ENCODE assay signal across 7 mouse cellular contexts in genomic region chr3:101110838-101111103, GRCm38 (mm10). TPM values are rescaled to one million over a fixed set of nuclear protein-coding genes. Genes with fewer than 3 reads are reported as not detected.
A peak's percentile ranks its signal among the peaks of the same experiment; 100 is the strongest.
DNase-seq lines count a peak whose midpoint lies in the region; ATAC-seq and TF ChIP-seq lines count a peak whose summit lies in the region.

No protein-coding gene starts in this region.

- no peak for TF ChIP-seq CTCF in lung, adult 2 months (IDR thresholded peaks at IDR 0.05; ENCODE audit: insufficient read depth, low read length)

- peaks cover 10% of the 10 kb centered on the region for H3K4me1 ChIP-seq in lung, adult 2 months (ENCODE audit: control insufficient read depth, insufficient read depth, low read length)
- peaks cover 42% of the 10 kb centered on the region for H3K4me1 ChIP-seq in forebrain, embryonic 14.5 days (ENCODE audit: control insufficient read depth, insufficient read depth, low read length)
- H3K4me1 ChIP-seq in limb, embryonic 14.5 days (ENCODE audit: control insufficient read depth, insufficient read depth, low read length): peaks cover 16% of the 10 kb centered on the region
- H3K4me1 ChIP-seq in stomach, embryonic 15.5 days: peaks cover 34% of the 10 kb centered on the region

- H3K9me3 ChIP-seq in forebrain, embryonic 14.5 days (replicated peaks; ENCODE audit: control insufficient read depth, low read length): no peaks in the 10 kb centered on the region
- no peaks in the 10 kb centered on the region for H3K9me3 ChIP-seq in limb, embryonic 14.5 days (ENCODE audit: control insufficient read depth, low read length)
- no peaks in the 10 kb centered on the region for H3K9me3 ChIP-seq in stomach, embryonic 15.5 days

- no peaks in the 10 kb centered on the region for H3K27me3 ChIP-seq in forebrain, embryonic 14.5 days (replicated peaks; ENCODE audit: control insufficient read depth, insufficient read depth, low read length)
- H3K27me3 ChIP-seq in limb, embryonic 14.5 days (ENCODE audit: control insufficient read depth, insufficient read depth, low read length): no peaks in the 10 kb centered on the region
- H3K27me3 ChIP-seq in stomach, embryonic 15.5 days (replicated peaks): no peaks in the 10 kb centered on the region

- TF ChIP-seq POLR2A in lung, adult 2 months (IDR thresholded peaks at IDR 0.05; ENCODE audit: borderline replicate concordance, extremely low read depth, low read depth, low read length): no peak
- TF ChIP-seq POLR2A in limb, embryonic 14.5 days (IDR thresholded peaks at IDR 0.05; ENCODE audit: borderline replicate concordance, extremely low read depth, insufficient read depth, insufficient read length): no peak

- H3K27ac ChIP-seq in forebrain, embryonic 14.5 days (ENCODE audit: low read depth, low read length): peak overlapping the region; percentile 87
- H3K27ac ChIP-seq in limb, embryonic 14.5 days (replicated peaks; ENCODE audit: low read depth, low read length): peak overlapping the region; percentile 89
- peak overlapping the region; percentile 91 for H3K27ac ChIP-seq in stomach, embryonic 15.5 days

- H3K9ac ChIP-seq in forebrain, embryonic 14.5 days (ENCODE audit: low read length): peak overlapping the region; percentile 93
- H3K9ac ChIP-seq in limb, embryonic 14.5 days (ENCODE audit: low read depth, low read length, severe bottlenecking): peak overlapping the region; percentile 87; the same call in 1 of the 2 replicates
- H3K9ac ChIP-seq in stomach, embryonic 15.5 days: no peak overlapping the region

- ATAC-seq in forebrain, embryonic 14.5 days: peak; percentile 11; the same call in 1 of the 2 replicates
- ATAC-seq in limb, embryonic 14.5 days (ENCODE audit: low FRiP score, low read depth): peak; percentile 32; the same call in 1 of the 2 replicates
- ATAC-seq in stomach, embryonic 15.5 days (ENCODE audit: insufficient read depth, low FRiP score, low read depth): no peak

- H3K36me3 ChIP-seq in forebrain, embryonic 14.5 days (ENCODE audit: control insufficient read depth, insufficient read depth, low read length): no peaks in the 10 kb centered on the region
- H3K36me3 ChIP-seq in limb, embryonic 14.5 days (ENCODE audit: control insufficient read depth, insufficient read depth, low read length): no peaks in the 10 kb centered on the region
- H3K36me3 ChIP-seq in stomach, embryonic 15.5 days: no peaks in the 10 kb centered on the region

- DNase-seq in lung, adult 2 months: no peak
- DNase-seq in lung, postnatal 10 days: no peak
- DNase-seq in forebrain, embryonic 14.5 days (ENCODE audit: low spot score): peak; percentile 50
- DNase-seq in limb, embryonic 14.5 days (ENCODE audit: low spot score): no peak
- no peak for DNase-seq in layer of hippocampus, postnatal 10 days (ENCODE audit: low spot score in 2 of 2)
- no peak for DNase-seq in cerebellum, postnatal 10 days

- peak overlapping the region; percentile 59 for H3K4me3 ChIP-seq in lung, adult 2 months (replicated peaks; ENCODE audit: extremely low read depth, low read depth, low read length)
- peak overlapping the region; percentile 76 for H3K4me3 ChIP-seq in forebrain, embryonic 14.5 days (ENCODE audit: low read depth, low read length)
- peak overlapping the region; percentile 69 for H3K4me3 ChIP-seq in limb, embryonic 14.5 days (replicated peaks; ENCODE audit: low read length)
- peak overlapping the region; percentile 91 for H3K4me3 ChIP-seq in stomach, embryonic 15.5 days (replicated peaks)

- H3K4me2 ChIP-seq in forebrain, embryonic 14.5 days (ENCODE audit: low read length): peak overlapping the region; percentile 91
- H3K4me2 ChIP-seq in limb, embryonic 14.5 days (replicated peaks; ENCODE audit: low read depth, low read length, severe bottlenecking): peak overlapping the region; percentile 79
- H3K4me2 ChIP-seq in stomach, embryonic 15.5 days: peak overlapping the region; percentile 72

RNA-seq across cellular contexts. Expression of gene Ptgfrn, which starts 0.7 kb away (rescaled TPM):
- 63.0 and 81.5 TPM in 2 replicates for polyA plus RNA-seq in lung, adult 2 months (2012; rRNA removed)
- 3.4 and 4.5 TPM in 2 replicates for polyA plus RNA-seq in forebrain, embryonic 14.5 days (2014; fragmentation: Nextera tagmentation; extraction: Ambion mirVana)
- 44.5 and 46.1 TPM in 2 replicates for polyA plus RNA-seq in limb, embryonic 14.5 days (2012; rRNA removed)
- 10.7 and 11.5 TPM in 2 replicates for polyA plus RNA-seq in limb, embryonic 14.5 days (2014; fragmentation: Nextera tagmentation; extraction: Ambion mirVana)
- 5.2 and 6.0 TPM in 2 replicates for polyA plus RNA-seq in stomach, embryonic 15.5 days (2015; fragmentation: Nextera tagmentation; extraction: Ambion mirVana)
- 10 to 100 TPM; 30.4 to 30.8 TPM for total RNA-seq in layer of hippocampus, postnatal 10 days (2021)
